Mouse (Mus musculus): ENCODE results near the gene Cd274.

DNA sequence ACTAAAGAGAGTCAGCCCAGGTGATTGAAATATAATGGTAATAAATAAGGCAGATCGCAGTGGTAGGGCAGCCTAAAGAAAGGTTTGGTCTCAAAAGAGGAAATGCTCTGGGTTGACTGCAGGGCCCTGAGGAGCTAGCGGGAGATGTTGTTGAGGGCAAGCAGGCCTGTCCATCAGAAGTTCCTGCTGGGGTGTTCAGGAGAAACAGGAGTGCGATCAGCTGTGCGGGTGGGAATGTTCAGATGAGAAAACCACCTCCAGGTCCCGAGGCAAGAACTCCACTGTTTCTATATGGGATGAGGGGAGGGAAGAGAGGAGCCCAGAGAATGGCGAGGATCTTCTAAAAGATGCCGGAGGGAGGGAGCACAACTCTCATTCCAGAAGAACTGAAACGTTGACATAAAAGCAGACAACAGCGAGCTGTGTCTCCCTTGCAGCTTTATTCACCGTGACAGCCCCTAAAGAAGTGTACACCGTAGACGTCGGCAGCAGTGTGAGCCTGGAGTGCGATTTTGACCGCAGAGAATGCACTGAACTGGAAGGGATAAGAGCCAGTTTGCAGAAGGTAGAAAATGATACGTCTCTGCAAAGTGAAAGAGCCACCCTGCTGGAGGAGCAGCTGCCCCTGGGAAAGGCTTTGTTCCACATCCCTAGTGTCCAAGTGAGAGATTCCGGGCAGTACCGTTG lies 69.7 kb downstream of the Cd274 start:
- TF ChIP-seq POLR2A (IDR thresholded peaks at IDR 0.05; ENCODE audit: low read depth, low read length) (no peak), CTCF (IDR thresholded peaks at IDR 0.05; ENCODE audit: borderline replicate concordance, insufficient read depth, low read length) (no peak)

Measured in embryonic fibroblast, embryonic 13.5 days (primary cell).